Mouse (Mus musculus): ENCODE measurements around the gene Nek8.
"Not testable (repeated sequence)": the region's sequence is repeated elsewhere in the genome, so short reads cannot be mapped to it uniquely, and the experiment has no call there.

Gene Nek8

GRCm38 (mm10) chr11:78146707-78147543, 29.6 kb downstream of the Nek8 start:
- DNase-seq (ENCODE audit: extremely low read depth, low read depth), result no peak

GRCm38 (mm10) chr11:78146168-78146567, 30.3 kb downstream of the Nek8 start:
- DNase-seq (ENCODE audit: extremely low read depth, low read depth), result no peak

- DNase-seq (ENCODE audit: extremely low read depth, low read depth), result no peak
Measured at GRCm38 (mm10) chr11:78143520-78143919, 33.0 kb downstream of the Nek8 start.

- DNase-seq (ENCODE audit: extremely low read depth, low read depth), result no peak
Measured at GRCm38 (mm10) chr11:78140665-78141064, 35.8 kb downstream of the Nek8 start.

- DNase-seq (ENCODE audit: extremely low read depth, low read depth), result no peak
Measured at GRCm38 (mm10) chr11:78138023-78138422, 38.5 kb downstream of the Nek8 start.

GRCm38 (mm10) chr11:78137584-78137983, 38.9 kb downstream of the Nek8 start:
- DNase-seq (ENCODE audit: extremely low read depth, low read depth), result no peak

- peak; percentile 36 for DNase-seq (ENCODE audit: extremely low read depth, low read depth)
Measured at GRCm38 (mm10) chr11:78136132-78136531, 40.3 kb downstream of the Nek8 start.

- DNase-seq (ENCODE audit: extremely low read depth, low read depth), result not testable (repeated sequence)
Measured at GRCm38 (mm10) chr11:78135314-78135713, 41.2 kb downstream of the Nek8 start.

GRCm38 (mm10) chr11:78134344-78134743, 42.1 kb downstream of the Nek8 start:
- no peak for DNase-seq (ENCODE audit: extremely low read depth, low read depth)

- no peak for DNase-seq (ENCODE audit: extremely low read depth, low read depth)
Measured at GRCm38 (mm10) chr11:78133915-78134314, 42.6 kb downstream of the Nek8 start.

- no peak for DNase-seq (ENCODE audit: extremely low read depth, low read depth)
Measured at GRCm38 (mm10) chr11:78129458-78129857, 47.0 kb downstream of the Nek8 start.

- no peak for DNase-seq (ENCODE audit: extremely low read depth, low read depth)
Measured at GRCm38 (mm10) chr11:78126739-78127138, 49.7 kb downstream of the Nek8 start.

- no peak for DNase-seq (ENCODE audit: extremely low read depth, low read depth)
Measured at GRCm38 (mm10) chr11:78125691-78126090, 50.8 kb downstream of the Nek8 start.

- DNase-seq (ENCODE audit: extremely low read depth, low read depth), result no peak
Measured at GRCm38 (mm10) chr11:78123782-78124181, 52.7 kb downstream of the Nek8 start.

- DNase-seq (ENCODE audit: extremely low read depth, low read depth), result peak; percentile 57
Measured at GRCm38 (mm10) chr11:78122815-78123214, 53.7 kb downstream of the Nek8 start.

- no peak for DNase-seq (ENCODE audit: extremely low read depth, low read depth)
Measured at GRCm38 (mm10) chr11:78121176-78121575, 55.3 kb downstream of the Nek8 start.

GRCm38 (mm10) chr11:78119898-78120297, 56.6 kb downstream of the Nek8 start:
- peak; percentile 87 for DNase-seq (ENCODE audit: extremely low read depth, low read depth)

- no peak for DNase-seq (ENCODE audit: extremely low read depth, low read depth)
Measured at GRCm38 (mm10) chr11:78118467-78118866, 58.0 kb downstream of the Nek8 start.

GRCm38 (mm10) chr11:78116146-78116410, 60.4 kb downstream of the Nek8 start:
- no peak for DNase-seq (ENCODE audit: extremely low read depth, low read depth)

Data from MEL-GATA-1-ER (cell line).